Mouse (Mus musculus): ENCODE results near the gene Podxl.

- TF ChIP-seq POLR2A (IDR thresholded peaks at IDR 0.05; ENCODE audit: low read depth, low read length) (no peak), CTCF (conservative IDR thresholded peaks at IDR 0.05; ENCODE audit: insufficient read depth, insufficient read length, low read depth, low read length) (no peak)
Observed at GRCm38 (mm10) chr6:31524121-31524520, 39.7 kb downstream of the Podxl start.

Data from kidney, adult 2 months (tissue).